Comparison of ENCODE assay signal across 17 mouse cellular contexts in the genomic region with DNA sequence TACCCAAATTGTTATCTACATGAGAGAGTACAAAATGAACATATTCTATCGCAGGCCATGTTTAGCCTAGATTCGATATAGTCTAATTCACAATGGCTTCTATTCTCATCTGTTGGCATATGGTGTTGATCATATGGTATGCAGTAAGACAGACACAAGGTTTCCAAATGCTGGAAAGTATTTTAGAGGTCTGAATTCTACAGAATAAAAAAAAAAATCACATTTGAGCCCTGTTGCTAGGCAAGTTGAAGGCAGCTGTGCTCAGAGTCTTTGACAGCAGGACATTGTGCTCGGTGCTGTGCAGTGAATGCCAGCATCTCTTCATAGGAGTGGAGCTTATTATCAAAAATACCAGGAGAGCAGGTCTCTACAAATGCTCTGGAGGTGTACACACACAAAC.
DNase-seq lines count a peak whose midpoint lies in the region; ATAC-seq and TF ChIP-seq lines count a peak whose summit lies in the region.
"Had no signal": no experiment of that assay in that cellular context is flagged by ENCODE, and none has a peak within 500 bp of the region (broad histone marks: within the 10 kb centered on the region; RNA-seq: fewer than 3 reads in every experiment).

No protein-coding gene starts in this region.

- intact Hi-C loops in left cerebral cortex, postnatal 14 days (cut with DNase I): no loop called here

- 73% methylated on average over 3 of the region's 3 CpGs for WGBS in hindbrain, embryonic 15.5 days
- WGBS in hindbrain, embryonic 11.5 days: 76% methylated on average over 3 of the region's 3 CpGs
- 56% methylated on average over 3 of the region's 3 CpGs for WGBS in forebrain, embryonic 16.5 days
- 79% methylated on average over 3 of the region's 3 CpGs for WGBS in lung, adult 2 months

- H3K27ac ChIP-seq in hindbrain, embryonic 15.5 days (replicated peaks): 0 out of 2 replicates have a peak overlapping the region, but pooled peaks have one; percentile 2
- no peak overlapping the region for H3K27ac ChIP-seq in hindbrain, embryonic 11.5 days (ENCODE audit: low read depth, low read length)
- H3K27ac ChIP-seq in forebrain, embryonic 16.5 days (ENCODE audit: low read length): peak overlapping the region; percentile 28; the same call in 1 of the 2 replicates
- H3K27ac ChIP-seq: hindbrain, embryonic 12.5 days; limb, embryonic 12.5 days; liver, embryonic 15.5 days; neural tube, embryonic 13.5 days had no signal

- H3K36me3 ChIP-seq in hindbrain, embryonic 15.5 days: no peaks in the 10 kb centered on the region
- no peaks in the 10 kb centered on the region for H3K36me3 ChIP-seq in hindbrain, embryonic 11.5 days (ENCODE audit: control insufficient read depth, insufficient read depth, low read length)
- H3K36me3 ChIP-seq in forebrain, embryonic 16.5 days (ENCODE audit: control insufficient read depth, insufficient read depth): no peaks in the 10 kb centered on the region
- H3K36me3 ChIP-seq: hindbrain, embryonic 12.5 days; limb, embryonic 12.5 days; liver, embryonic 15.5 days; neural tube, embryonic 13.5 days had no signal

- TF ChIP-seq CTCF in lung, adult 2 months (IDR thresholded peaks at IDR 0.05; ENCODE audit: insufficient read depth, low read length): no peak

- H3K9me3 ChIP-seq in hindbrain, embryonic 15.5 days: no peaks in the 10 kb centered on the region
- H3K9me3 ChIP-seq in hindbrain, embryonic 11.5 days (ENCODE audit: control insufficient read depth, low read length): no peaks in the 10 kb centered on the region
- no peaks in the 10 kb centered on the region for H3K9me3 ChIP-seq in forebrain, embryonic 16.5 days (ENCODE audit: control insufficient read depth, low read length)
- H3K9me3 ChIP-seq: hindbrain, embryonic 12.5 days; limb, embryonic 12.5 days; liver, embryonic 15.5 days; neural tube, embryonic 13.5 days had no signal

- ATAC-seq in hindbrain, embryonic 15.5 days (ENCODE audit: low FRiP score, low read depth): no peak
- ATAC-seq in hindbrain, embryonic 11.5 days (ENCODE audit: low FRiP score): no peak
- ATAC-seq in forebrain, embryonic 16.5 days: 0 out of 2 replicates have a peak, but pooled peaks have one; percentile 23

- H3K27me3 ChIP-seq in hindbrain, embryonic 15.5 days: no peaks in the 10 kb centered on the region
- no peaks in the 10 kb centered on the region for H3K27me3 ChIP-seq in hindbrain, embryonic 11.5 days (ENCODE audit: control insufficient read depth, insufficient read depth, low read length)
- H3K27me3 ChIP-seq in forebrain, embryonic 16.5 days (replicated peaks; ENCODE audit: control insufficient read depth, insufficient read depth, low read length): no peaks in the 10 kb centered on the region
- H3K27me3 ChIP-seq: hindbrain, embryonic 12.5 days; limb, embryonic 12.5 days; liver, embryonic 15.5 days; neural tube, embryonic 13.5 days had no signal

- H3K4me3 ChIP-seq in hindbrain, embryonic 15.5 days: no peak overlapping the region
- H3K4me3 ChIP-seq in hindbrain, embryonic 11.5 days (ENCODE audit: low read depth, low read length): no peak overlapping the region
- H3K4me3 ChIP-seq in forebrain, embryonic 16.5 days (replicated peaks; ENCODE audit: low read length): no peak overlapping the region
- no peak overlapping the region for H3K4me3 ChIP-seq in lung, adult 2 months (replicated peaks; ENCODE audit: extremely low read depth, low read depth, low read length)
- H3K4me3 ChIP-seq: hindbrain, embryonic 12.5 days; limb, embryonic 12.5 days; liver, embryonic 15.5 days; neural tube, embryonic 13.5 days had no signal

- no peak overlapping the region for H3K4me2 ChIP-seq in hindbrain, embryonic 15.5 days
- H3K4me2 ChIP-seq in hindbrain, embryonic 11.5 days (replicated peaks; ENCODE audit: low read depth, low read length): no peak overlapping the region
- H3K4me2 ChIP-seq in forebrain, embryonic 16.5 days (ENCODE audit: low read length): no peak overlapping the region
- H3K4me2 ChIP-seq: hindbrain, embryonic 12.5 days; limb, embryonic 12.5 days; liver, embryonic 15.5 days; neural tube, embryonic 13.5 days had no signal

- 0 out of 2 replicates have a peak, but pooled peaks cover 3% of the 10 kb centered on the region for H3K4me1 ChIP-seq in hindbrain, embryonic 15.5 days (replicated peaks)
- H3K4me1 ChIP-seq in hindbrain, embryonic 11.5 days (replicated peaks; ENCODE audit: control insufficient read depth, insufficient read depth, low read length): no peaks in the 10 kb centered on the region
- peaks cover 4% of the 10 kb centered on the region; the same call in 1 of the 2 replicates for H3K4me1 ChIP-seq in forebrain, embryonic 16.5 days (replicated peaks; ENCODE audit: control insufficient read depth, insufficient read depth, low read length)
- H3K4me1 ChIP-seq in lung, adult 2 months (ENCODE audit: control insufficient read depth, insufficient read depth, low read length): no peaks in the 10 kb centered on the region
- H3K4me1 ChIP-seq: hindbrain, embryonic 12.5 days; limb, embryonic 12.5 days; liver, embryonic 15.5 days; neural tube, embryonic 13.5 days had no signal

- no peak for DNase-seq in hindbrain, embryonic 11.5 days (ENCODE audit: low spot score)
- DNase-seq in brain, adult 2 months (ENCODE audit: low read depth, low spot score): peak; percentile 63
- DNase-seq in left cerebral cortex, postnatal 14 days (ENCODE audit: low spot score in 2 of 2): peak; percentile 18 to 46
- DNase-seq in kidney, postnatal 25 days: no peak
- DNase-seq in testis, postnatal 10 days (ENCODE audit: low spot score): no peak
- no peak for DNase-seq in lung, adult 2 months
- DNase-seq: adrenal gland, postnatal 25 days; cerebellum, adult 11 months; kidney, adult 18-20 months; kidney, postnatal 4 days; retina, postnatal 1 day had no signal

- no peak for TF ChIP-seq POLR2A in lung, adult 2 months (IDR thresholded peaks at IDR 0.05; ENCODE audit: borderline replicate concordance, extremely low read depth, low read depth, low read length)

- H3K9ac ChIP-seq in hindbrain, embryonic 15.5 days: no peak overlapping the region
- H3K9ac ChIP-seq in hindbrain, embryonic 11.5 days (ENCODE audit: low read depth, low read length): no peak overlapping the region
- H3K9ac ChIP-seq in forebrain, embryonic 16.5 days (replicated peaks; ENCODE audit: low read depth, low read length): no peak overlapping the region
- H3K9ac ChIP-seq: hindbrain, embryonic 12.5 days; limb, embryonic 12.5 days; liver, embryonic 15.5 days; neural tube, embryonic 13.5 days had no signal

Comparison
In these comparisons a context has a peak if more than half of its experiments do, and no peak if none do; other contexts are left out.
1. DNase-seq: peak in brain, adult 2 months (single experiment) and left cerebral cortex, postnatal 14 days (2 of 2); none in hindbrain, embryonic 11.5 days (single experiment), kidney, postnatal 25 days (0 of 2), testis, postnatal 10 days (single experiment) and lung, adult 2 months (single experiment).